Mouse (Mus musculus) cerebellum, adult 2 months (tissue): ENCODE measurements around the gene Cpsf4l. TPM values are rescaled to one million over a fixed set of nuclear protein-coding genes. Genes with fewer than 3 reads are reported as not detected.

Experiments
- DNase-seq, 2 experiments: peaks; one replicate each; pipeline ENCODE4 v3.0.0; 2021
- H3K27ac ChIP-seq: fragments of 200-500 bp; 2 replicates; pipeline ENCODE4 v1.5.1; 2012; ENCODE audit warnings: low read length, control low read depth, inconsistent platforms; ENCODE audit not compliant: insufficient read depth
- H3K27me3 ChIP-seq: fragments of 200-500 bp; 2 replicates; pipeline ENCODE4 v1.6.1; 2012; ENCODE audit warnings: inconsistent platforms, mild to moderate bottlenecking, low read length, moderate library complexity; ENCODE audit not compliant: control insufficient read depth, insufficient read depth
- H3K4me1 ChIP-seq: fragments of 200-500 bp; 2 replicates; pipeline ENCODE4 v1.6.1; 2011; ENCODE audit warnings: low read length; ENCODE audit not compliant: control insufficient read depth, insufficient read depth
- H3K4me3 ChIP-seq: fragments of 200-500 bp; replicated peaks from 2 replicates; pipeline ENCODE3; 2011; ENCODE audit warnings: mild to moderate bottlenecking, low read depth, low read length, control low read depth; ENCODE audit not compliant: insufficient read depth
- CTCF ChIP-seq: fragments of 200-500 bp; IDR thresholded peaks from 2 replicates; pipeline ENCODE4 v1.5.1; 2011; ENCODE audit warnings: low read depth, mild to moderate bottlenecking, control low read depth, low read length, moderate library complexity, borderline replicate concordance; ENCODE audit not compliant: insufficient read depth
- POLR2A ChIP-seq: fragments of 200-500 bp; IDR thresholded peaks from 2 replicates; pipeline ENCODE4 v1.6.1; 2011; ENCODE audit warnings: low read length, control low read depth, borderline replicate concordance; ENCODE audit not compliant: insufficient read depth
- WGBS: fragments of 180-500 bp; shearing (Covaris S2); methylation state at CpG from one replicate; pipeline ENCODE4 v1.1.7; 2018; 5-methylcytosine and 5-hydroxymethylcytosine counted together
- polyA plus RNA-seq: library from polyadenylated mRNA; depleted of rRNA; stranded (reverse); fragments of >200 nt; gene quantifications from 2 replicates; pipeline ENCODE4 v1.2.3, GENCODE M21; 2012

The Cpsf4l gene
- polyA plus RNA-seq, 1 experiment, result 7.5 TPM

- DNase-seq, result no peak
- Histone ChIP-seq H3K27ac (no peak overlapping the region), H3K4me1 (peaks cover 12% of the 10 kb centered on the region), H3K4me3 (no peak overlapping the region), H3K27me3 (no peaks in the 10 kb centered on the region)
- TF ChIP-seq CTCF (no peak), POLR2A (no peak)
These were observed 27.8 kb downstream of the Cpsf4l start for GRCm38 (mm10) chr11:113681979-113682378.

- DNase-seq, result no peak
- no peaks in the 10 kb centered on the region for H3K27me3 ChIP-seq
- TF ChIP-seq CTCF, result no peak
- no peak for TF ChIP-seq POLR2A
- H3K4me1 ChIP-seq, result peaks cover 12% of the 10 kb centered on the region
- H3K27ac ChIP-seq, result no peak overlapping the region
- 78% methylated on average over 2 of the region's 2 CpGs for WGBS
- no peak overlapping the region for H3K4me3 ChIP-seq
These were observed 28.9 kb downstream of the Cpsf4l start for GRCm38 (mm10) chr11:113680954-113681353.

- Histone ChIP-seq H3K4me1 (peaks cover 15% of the 10 kb centered on the region), H3K27me3 (no peaks in the 10 kb centered on the region), H3K4me3 (no peak overlapping the region), H3K27ac (no peak overlapping the region)
- WGBS, result 45% methylated on average over 8 of the region's 8 CpGs
- peak; percentile 36 to 40 for DNase-seq
- TF ChIP-seq CTCF (no peak), POLR2A (no peak)
These were observed 31.4 kb downstream of the Cpsf4l start for GRCm38 (mm10) chr11:113678373-113678772.

GRCm38 (mm10) chr11:113677378-113677777, 32.4 kb downstream of the Cpsf4l start:
- DNase-seq, result no peak
- no peaks in the 10 kb centered on the region for H3K27me3 ChIP-seq
- TF ChIP-seq CTCF (no peak), POLR2A (no peak)
- 70% methylated on average over 2 of the region's 2 CpGs for WGBS
- no peak overlapping the region for H3K27ac ChIP-seq
- H3K4me3 ChIP-seq, result no peak overlapping the region
- peaks cover 19% of the 10 kb centered on the region for H3K4me1 ChIP-seq

- Histone ChIP-seq H3K27ac (no peak overlapping the region), H3K27me3 (no peaks in the 10 kb centered on the region), H3K4me3 (no peak overlapping the region), H3K4me1 (peaks cover 19% of the 10 kb centered on the region)
- 25% methylated on average over 2 of the region's 2 CpGs for WGBS
- DNase-seq, result no peak
- TF ChIP-seq POLR2A (no peak), CTCF (no peak)
These were observed 33.0 kb downstream of the Cpsf4l start for GRCm38 (mm10) chr11:113676847-113677246.

GRCm38 (mm10) chr11:113674595-113674994, 35.2 kb downstream of the Cpsf4l start:
- H3K4me1 ChIP-seq, result peaks cover 19% of the 10 kb centered on the region
- no peaks in the 10 kb centered on the region for H3K27me3 ChIP-seq
- no peak overlapping the region for H3K27ac ChIP-seq
- no peak overlapping the region for H3K4me3 ChIP-seq
- TF ChIP-seq CTCF (no peak), POLR2A (no peak)
- WGBS, result 56% methylated on average over 5 of the region's 5 CpGs
- no peak for DNase-seq

- peak; percentile 30 to 56 for DNase-seq
- no peaks in the 10 kb centered on the region for H3K27me3 ChIP-seq
- TF ChIP-seq CTCF (no peak), POLR2A (no peak)
- peaks cover 22% of the 10 kb centered on the region for H3K4me1 ChIP-seq
- H3K4me3 ChIP-seq, result no peak overlapping the region
- WGBS, result 16% methylated on average over 4 of the region's 4 CpGs
- H3K27ac ChIP-seq, result peak overlapping the region; percentile 15; the same call in 1 of the 2 replicates
These were observed 36.2 kb downstream of the Cpsf4l start for GRCm38 (mm10) chr11:113673614-113674013.

- Histone ChIP-seq H3K27ac (no peak overlapping the region), H3K4me3 (no peak overlapping the region), H3K4me1 (peaks cover 28% of the 10 kb centered on the region), H3K27me3 (no peaks in the 10 kb centered on the region)
- TF ChIP-seq POLR2A (no peak), CTCF (no peak)
- WGBS, result 83% methylated on average over 4 of the region's 4 CpGs
- no peak for DNase-seq
These were observed 40.1 kb downstream of the Cpsf4l start for GRCm38 (mm10) chr11:113669711-113670110.
